Mouse (Mus musculus) ES-E14 (cell line): Measurements from ENCODE around the gene Ccdc130.
A peak's percentile ranks its signal among the peaks of the same experiment; 100 is the strongest.

Source experiments
- HCFC1 ChIP-seq: IDR thresholded peaks from 2 replicates; pipeline ENCODE4 v1.6.1; 2012; ENCODE audit warnings: low read length, inconsistent platforms, borderline replicate concordance; ENCODE audit not compliant: insufficient read depth
- MAFK ChIP-seq: IDR thresholded peaks from 2 replicates; pipeline ENCODE4 v1.6.1; 2014; ENCODE audit warnings: mild to moderate bottlenecking, low read depth, low read length, inconsistent platforms; ENCODE audit not compliant: insufficient read depth
- ZC3H11A ChIP-seq: IDR thresholded peaks from 2 replicates; pipeline ENCODE4 v1.6.1; 2012; ENCODE audit warnings: low read depth, mild to moderate bottlenecking, inconsistent platforms, low read length, borderline replicate concordance
- ZNF384 ChIP-seq: IDR thresholded peaks from 2 replicates; pipeline ENCODE4 v1.6.1; 2012; ENCODE audit warnings: low read depth, low read length, inconsistent platforms

DNA sequence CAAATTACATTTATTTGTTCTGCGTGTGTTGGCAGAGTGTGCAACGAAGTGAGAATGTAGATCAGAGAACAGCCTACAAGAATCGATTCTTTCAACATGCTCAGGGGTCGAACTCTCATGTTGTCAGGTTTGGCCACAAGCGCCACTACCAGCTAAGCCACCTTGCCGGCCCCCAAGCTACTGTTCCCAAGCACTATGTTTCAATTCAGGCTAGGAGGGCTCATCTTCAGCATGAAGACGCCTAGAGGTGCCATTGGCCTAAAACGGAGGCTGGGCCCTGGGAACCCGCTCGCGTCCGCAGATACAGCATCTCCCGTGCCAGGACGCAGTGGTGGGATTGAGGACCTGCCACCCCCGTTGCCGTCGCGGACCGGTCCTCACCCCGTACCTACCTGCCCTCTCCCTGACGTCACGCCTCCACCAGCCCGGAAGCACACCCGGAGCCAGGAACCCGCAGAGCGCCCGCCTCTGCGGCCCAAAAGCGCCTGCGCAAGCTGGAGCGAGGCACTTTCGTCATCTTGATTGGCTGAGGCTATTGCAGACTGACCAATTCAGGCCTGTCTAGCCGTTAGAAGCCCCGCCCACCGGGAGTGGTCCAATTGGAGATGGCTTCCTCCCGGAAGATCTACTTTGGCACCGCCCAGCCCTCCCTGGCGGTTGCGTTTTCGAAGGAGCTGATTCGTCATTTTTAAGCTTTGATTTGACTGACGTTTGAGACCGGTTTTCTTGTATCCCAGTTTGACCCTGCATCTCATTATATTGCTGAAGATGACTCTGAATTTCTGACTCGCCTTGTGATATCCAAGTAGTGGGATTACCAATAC, at the start of gene Ccdc130:
- TF ChIP-seq HCFC1, result no peak; the same call in 1 of the 2 replicates
- 0 out of 2 replicates have a peak, but pooled peaks have one; percentile 54 for TF ChIP-seq MAFK
- peak; percentile 77 for TF ChIP-seq ZC3H11A
- TF ChIP-seq ZNF384, result no peak
